Mouse (Mus musculus) G1E (cell line): ENCODE measurements around the gene Tsc2. TPM values are rescaled to one million over a fixed set of nuclear protein-coding genes. Genes with fewer than 3 reads are reported as not detected.

Experiments
- ATAC-seq: 2 replicates; pipeline ENCODE4 v1.8.0; 2016; ENCODE audit warnings: mild to moderate bottlenecking; ENCODE audit not compliant: insufficient number of reproducible peaks, poor library complexity, low FRiP score, severe bottlenecking; ENCODE audit errors: extremely low read depth
- DNase-seq: peaks from one replicate; pipeline ENCODE4 v3.0.0; 2012; ENCODE audit warnings: low spot score
- H3K27me3 ChIP-seq: 2 replicates; pipeline ENCODE4 v1.6.1; 2012; ENCODE audit warnings: mild to moderate bottlenecking, low read length, inconsistent platforms; ENCODE audit not compliant: insufficient read depth
- H3K36me3 ChIP-seq: replicated peaks from 2 replicates; pipeline ENCODE3; 2012; ENCODE audit warnings: mild to moderate bottlenecking, inconsistent platforms
- H3K4me1 ChIP-seq: 2 replicates; pipeline ENCODE4 v1.6.1; 2012; ENCODE audit warnings: low read depth, low read length, inconsistent platforms, mixed read lengths; ENCODE audit not compliant: insufficient read depth
- H3K4me3 ChIP-seq: 2 replicates; pipeline ENCODE4 v1.5.1; 2012; ENCODE audit warnings: low read depth, mild to moderate bottlenecking, inconsistent platforms, low read length, moderate library complexity, mixed read lengths
- H3K9me3 ChIP-seq: replicated peaks from 2 replicates; pipeline ENCODE4 v1.6.1; 2012; ENCODE audit warnings: inconsistent platforms
- CTCF ChIP-seq: IDR thresholded peaks from 2 replicates; pipeline ENCODE4 v1.5.1; 2012; ENCODE audit warnings: low read depth, low read length, inconsistent platforms, mixed read lengths
- GATA1 ChIP-seq: IDR thresholded peaks from 2 replicates; pipeline ENCODE4 v1.6.1; 2012; ENCODE audit warnings: borderline replicate concordance, low read length, inconsistent platforms, mixed read lengths
- GATA2 ChIP-seq: IDR thresholded peaks from 2 replicates; pipeline ENCODE4 v1.6.1; 2012; ENCODE audit warnings: low read depth, low read length, inconsistent platforms, borderline replicate concordance
- POLR2AphosphoS5 ChIP-seq: IDR thresholded peaks from 2 replicates; pipeline ENCODE4 v1.6.1; 2012; ENCODE audit warnings: low read depth, low read length, inconsistent platforms; ENCODE audit not compliant: insufficient replicate concordance
- TAL1 ChIP-seq: conservative IDR thresholded peaks from 2 replicates; pipeline ENCODE4 v1.6.1; 2012; ENCODE audit warnings: low read depth, low read length, inconsistent platforms, mixed read lengths
- polyA plus RNA-seq: library from polyadenylated mRNA; stranded (reverse); fragments of >175 nt; gene quantifications from 2 replicates; pipeline ENCODE4 v1.2.3, GENCODE M21; 2012
- total RNA-seq, 2 experiments: library from RNA; stranded (forward) in 1 of 2; stranded (reverse) in 1 of 2; fragments of 200-1000 nt in 1 of 2; fragments of >200 nt in 1 of 2; fragmentation: Nextera tagmentation in 1 of 2; gene quantifications; 2 replicates each; pipeline ENCODE4 v1.2.3; 2014 to 2017

The Tsc2 gene
- total and polyA plus RNA-seq, 3 experiments, result 39.7 to 114 (median 66.5) TPM

GRCm38 (mm10) chr17:24567034-24567779, 65.2 kb downstream of the Tsc2 start:
- TF ChIP-seq POLR2AphosphoS5 (no peak), TAL1 (no peak), CTCF (no peak), GATA1 (no peak), GATA2 (no peak)
- peaks cover 14% of the 10 kb centered on the region for H3K4me1 ChIP-seq
- peak; percentile 80 for DNase-seq
- peaks cover 84% of the 10 kb centered on the region for H3K36me3 ChIP-seq
- no peaks in the 10 kb centered on the region for H3K9me3 ChIP-seq
- H3K4me3 ChIP-seq, result no peak overlapping the region
- H3K27me3 ChIP-seq, result no peaks in the 10 kb centered on the region
- ATAC-seq, result peak; percentile 28; the same call in 1 of the 2 replicates

- peaks cover 14% of the 10 kb centered on the region for H3K4me1 ChIP-seq
- H3K36me3 ChIP-seq, result peaks cover 76% of the 10 kb centered on the region
- no peak overlapping the region for H3K4me3 ChIP-seq
- H3K9me3 ChIP-seq, result no peaks in the 10 kb centered on the region
- TF ChIP-seq POLR2AphosphoS5 (no peak), TAL1 (no peak), CTCF (no peak), GATA1 (no peak), GATA2 (no peak)
- no peak for ATAC-seq
- no peak for DNase-seq
- H3K27me3 ChIP-seq, result no peaks in the 10 kb centered on the region
Measured at GRCm38 (mm10) chr17:24565792-24566191, 66.6 kb downstream of the Tsc2 start.

GRCm38 (mm10) chr17:24565092-24565491, 67.3 kb downstream of the Tsc2 start:
- H3K9me3 ChIP-seq, result no peaks in the 10 kb centered on the region
- no peak overlapping the region for H3K4me3 ChIP-seq
- no peaks in the 10 kb centered on the region for H3K27me3 ChIP-seq
- H3K36me3 ChIP-seq, result peaks cover 76% of the 10 kb centered on the region
- peaks cover 14% of the 10 kb centered on the region for H3K4me1 ChIP-seq
- DNase-seq (no peak), ATAC-seq (no peak)
- TF ChIP-seq GATA1, result no peak
- no peak for TF ChIP-seq GATA2
- TF ChIP-seq POLR2AphosphoS5, result no peak
- TF ChIP-seq TAL1, result no peak
- TF ChIP-seq CTCF, result no peak

- H3K4me1 ChIP-seq, result peaks cover 14% of the 10 kb centered on the region
- ATAC-seq, result no peak
Measured at GRCm38 (mm10) chr17:24564422-24564821, 68.0 kb downstream of the Tsc2 start.

GRCm38 (mm10) chr17:24563638-24564037, 68.8 kb downstream of the Tsc2 start:
- Histone ChIP-seq H3K9me3 (no peaks in the 10 kb centered on the region), H3K4me1 (peaks cover 14% of the 10 kb centered on the region), H3K27me3 (no peaks in the 10 kb centered on the region), H3K4me3 (no peak overlapping the region), H3K36me3 (peaks cover 65% of the 10 kb centered on the region)
- no peak for ATAC-seq
- TF ChIP-seq POLR2AphosphoS5 (no peak), TAL1 (no peak), GATA2 (no peak), GATA1 (no peak), CTCF (no peak)
- no peak for DNase-seq

More at GRCm38 (mm10) chr17:24564422-24564821, 68.0 kb downstream of the Tsc2 start:
- Histone ChIP-seq H3K27me3 (no peaks in the 10 kb centered on the region), H3K9me3 (no peaks in the 10 kb centered on the region), H3K36me3 (peaks cover 70% of the 10 kb centered on the region), H3K4me3 (no peak overlapping the region)
- no peak for DNase-seq
- no peak for TF ChIP-seq GATA1
- TF ChIP-seq POLR2AphosphoS5, result no peak
- TF ChIP-seq TAL1, result no peak

- peaks cover 61% of the 10 kb centered on the region for H3K36me3 ChIP-seq
- no peak for TF ChIP-seq TAL1
- no peak for TF ChIP-seq POLR2AphosphoS5
- TF ChIP-seq CTCF, result no peak
- TF ChIP-seq GATA1, result no peak
- TF ChIP-seq GATA2, result no peak
- H3K9me3 ChIP-seq, result no peaks in the 10 kb centered on the region
- peaks cover 7% of the 10 kb centered on the region; the same call in 1 of the 2 replicates for H3K4me1 ChIP-seq
- no peaks in the 10 kb centered on the region for H3K27me3 ChIP-seq
- DNase-seq, result no peak
- no peak for ATAC-seq
- no peak overlapping the region for H3K4me3 ChIP-seq
Measured at GRCm38 (mm10) chr17:24561592-24561991, 70.8 kb downstream of the Tsc2 start.
